Mouse (Mus musculus): ENCODE results near the gene Brd9.

Brd9 gene

GRCm38 (mm10) chr13:73937321-73938176, at the start of gene Brd9, which contains the start of gene Trip13:
Gene Brd9, plus strand, starts transcription at chr13:73937811.
Gene Trip13, minus strand, starts transcription at chr13:73937784.
- peak; percentile 95 for DNase-seq (ENCODE audit: extremely low spot score)

- peak; percentile 18 for DNase-seq (ENCODE audit: extremely low spot score)
Observed at GRCm38 (mm10) chr13:73892493-73893178, 45.0 kb upstream of the Brd9 start.

DNA sequence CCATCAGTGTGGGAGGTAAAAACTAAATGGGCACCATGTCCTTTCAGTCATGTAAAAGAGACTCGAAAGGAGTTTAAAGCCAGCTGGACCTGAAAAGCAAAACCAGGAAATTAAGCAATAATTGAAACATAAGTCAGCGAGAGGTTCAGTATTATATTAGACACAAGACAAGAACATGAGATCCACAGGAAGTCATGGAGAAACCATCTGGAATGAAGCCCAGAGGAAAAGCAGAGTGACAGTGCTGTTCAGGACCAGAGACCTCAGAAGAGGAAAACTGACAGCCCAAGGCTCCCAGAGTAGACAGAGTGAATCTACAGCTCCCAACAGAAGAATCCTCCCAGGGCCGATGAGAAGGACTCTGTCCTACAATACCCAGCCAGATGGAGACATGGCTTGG, 40.0 kb upstream of the Brd9 start:
- DNase-seq (ENCODE audit: extremely low spot score) = no peak

DNA sequence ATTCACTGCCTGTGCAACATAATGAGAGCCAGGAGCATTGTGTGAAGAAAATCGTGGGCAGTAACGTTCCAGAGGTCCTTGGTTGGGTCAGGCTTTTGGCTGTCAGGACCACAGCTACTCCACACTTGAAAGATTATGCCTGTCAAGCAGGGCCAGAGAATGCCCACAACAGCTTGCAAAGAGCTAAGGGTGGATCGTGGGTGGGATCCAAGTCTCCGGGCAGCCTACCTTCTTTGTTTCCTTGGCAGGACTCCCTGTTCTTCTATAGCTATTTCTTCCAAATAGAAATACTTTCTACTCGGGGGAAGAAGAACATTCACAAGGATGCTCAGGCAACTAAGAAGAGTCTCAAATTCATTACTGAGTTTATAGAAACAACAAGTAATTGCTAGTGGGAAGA, 30.5 kb upstream of the Brd9 start:
- no peak for DNase-seq (ENCODE audit: extremely low spot score)

DNA sequence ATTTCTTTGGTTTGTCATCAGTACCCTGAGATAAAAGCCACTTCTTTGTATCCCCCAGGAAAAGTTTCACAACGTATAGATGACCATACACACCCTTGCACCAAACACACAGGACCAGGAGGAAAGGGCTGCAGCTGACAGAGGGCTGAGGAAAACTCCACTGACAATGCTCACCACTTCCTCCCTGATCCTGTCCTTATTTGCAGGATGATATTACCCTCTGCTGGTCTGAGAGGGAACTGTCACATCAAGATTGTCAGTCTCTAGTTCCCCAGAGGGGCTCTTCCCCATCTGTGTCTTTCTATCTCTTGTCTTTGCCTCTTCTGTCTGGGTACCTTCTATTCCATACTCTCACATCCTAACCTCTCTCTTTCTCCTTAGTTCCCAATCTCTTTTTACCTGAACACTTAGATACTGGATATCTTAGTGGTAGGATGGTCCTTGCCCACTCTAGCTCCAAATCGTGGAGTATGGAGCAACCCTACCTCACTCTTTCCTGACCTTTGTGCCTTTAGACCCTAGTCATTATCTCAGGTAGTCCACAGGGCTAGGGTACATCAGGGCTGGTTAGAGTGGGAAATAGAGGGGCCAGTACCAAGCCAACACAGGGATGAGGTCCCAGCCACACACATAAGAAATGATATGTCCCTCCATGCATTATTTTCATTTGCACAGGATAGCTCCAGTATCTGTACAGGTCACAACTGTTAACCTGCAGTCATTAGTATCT, 29.8 kb upstream of the Brd9 start:
- DNase-seq (ENCODE audit: extremely low spot score) = peak; percentile 48

DNA sequence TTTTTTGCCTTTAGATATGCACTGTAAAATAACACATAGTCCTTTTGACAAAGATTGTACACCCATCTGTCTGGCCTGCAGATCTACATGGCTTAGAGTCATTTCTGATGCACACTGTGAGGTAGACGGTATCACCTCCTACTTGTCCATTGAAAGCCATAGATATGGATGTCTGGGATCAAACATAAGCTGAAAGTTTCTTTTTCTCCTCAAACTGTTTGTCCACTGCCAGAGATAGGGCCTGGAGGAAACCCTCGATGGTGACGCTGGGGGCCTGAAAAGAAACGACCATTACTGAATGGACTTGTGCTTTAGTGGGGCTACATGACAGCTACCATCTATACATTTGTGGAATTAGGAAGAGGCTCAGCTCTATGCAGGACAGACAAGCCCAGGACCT, 24.5 kb upstream of the Brd9 start:
- DNase-seq (ENCODE audit: extremely low spot score) = no peak

DNA sequence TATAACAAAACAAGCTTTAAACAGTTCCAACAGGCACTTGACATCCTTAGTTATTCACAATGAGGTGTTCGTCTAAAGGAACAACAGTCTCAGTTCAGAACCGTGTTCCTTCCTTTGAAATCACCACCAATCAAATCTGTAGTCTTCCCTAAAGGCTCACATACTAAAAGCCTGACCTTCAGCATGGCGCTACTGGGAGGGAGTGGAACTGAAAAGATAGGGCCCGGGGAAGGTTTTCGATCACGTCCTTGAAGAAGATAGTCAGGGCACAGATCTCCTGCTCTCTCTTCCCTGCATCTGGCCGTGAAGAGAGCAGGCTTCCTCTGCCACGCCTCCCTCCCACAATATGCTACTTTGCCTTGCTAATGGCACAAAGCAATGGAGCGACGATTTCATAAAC, 5.4 kb upstream of the Brd9 start:
- no peak for DNase-seq (ENCODE audit: extremely low spot score)

DNA sequence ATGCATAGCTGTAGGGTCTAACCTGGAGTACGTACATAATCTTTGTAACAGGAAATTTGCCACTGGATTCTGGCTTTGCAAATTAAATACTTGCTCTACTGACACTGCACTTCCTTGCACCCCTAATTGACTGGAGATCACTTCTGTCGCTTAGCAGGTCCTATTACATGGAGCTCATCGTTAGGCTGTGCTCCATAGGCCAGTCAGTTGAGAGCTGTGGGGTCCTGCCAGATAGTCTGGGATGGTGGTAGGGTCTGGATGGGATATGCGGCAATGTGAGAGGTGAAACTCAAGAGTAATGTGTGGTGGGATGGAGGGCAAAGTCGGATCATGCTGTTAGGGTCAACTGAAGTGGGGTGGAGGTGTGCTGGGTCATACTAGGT, 682 bp upstream of the Brd9 start:
- no peak for DNase-seq (ENCODE audit: extremely low spot score)

DNA sequence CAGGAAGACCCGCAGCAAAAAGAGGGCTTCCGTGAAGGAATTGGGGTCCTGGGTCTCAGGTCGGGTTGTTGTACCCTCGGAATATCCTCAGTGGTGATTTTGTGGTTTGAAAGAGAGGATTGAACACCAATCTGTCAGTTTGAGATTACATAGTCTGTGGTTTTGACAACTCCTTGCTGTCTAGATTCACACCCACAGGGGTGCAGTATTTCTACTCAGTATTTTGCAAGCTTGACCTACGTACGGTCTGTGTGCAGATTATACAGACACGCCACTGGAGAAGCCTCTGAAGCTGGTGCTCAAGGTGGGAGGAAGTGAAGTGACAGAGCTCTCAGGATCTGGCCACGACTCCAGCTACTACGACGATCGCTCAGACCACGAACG, 558 bp downstream of the Brd9 start:
- no peak for DNase-seq (ENCODE audit: extremely low spot score)

DNA sequence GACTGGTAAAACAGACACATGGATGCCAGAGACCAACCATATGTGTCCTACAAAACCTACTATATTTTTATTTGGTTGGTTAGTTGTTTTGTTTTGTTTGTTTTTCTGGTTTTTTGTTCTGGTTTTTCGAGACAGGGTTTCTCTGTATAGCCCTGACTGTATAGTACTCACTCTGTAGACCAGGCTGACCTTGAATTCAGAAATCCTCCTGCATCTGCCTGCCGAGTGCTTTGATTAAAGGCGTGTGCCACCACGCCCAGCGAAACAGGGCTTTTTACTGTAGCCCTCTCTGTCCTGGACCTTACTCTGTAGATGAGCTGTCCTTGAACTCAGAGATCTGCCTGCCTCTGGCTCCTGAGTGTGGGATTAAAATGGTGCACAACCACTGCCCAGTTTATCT, 1.5 kb downstream of the Brd9 start:
- no peak for DNase-seq (ENCODE audit: extremely low spot score)

- DNase-seq (ENCODE audit: extremely low spot score) = no peak
Observed at GRCm38 (mm10) chr13:73944606-73945005, 7.0 kb downstream of the Brd9 start.

DNA sequence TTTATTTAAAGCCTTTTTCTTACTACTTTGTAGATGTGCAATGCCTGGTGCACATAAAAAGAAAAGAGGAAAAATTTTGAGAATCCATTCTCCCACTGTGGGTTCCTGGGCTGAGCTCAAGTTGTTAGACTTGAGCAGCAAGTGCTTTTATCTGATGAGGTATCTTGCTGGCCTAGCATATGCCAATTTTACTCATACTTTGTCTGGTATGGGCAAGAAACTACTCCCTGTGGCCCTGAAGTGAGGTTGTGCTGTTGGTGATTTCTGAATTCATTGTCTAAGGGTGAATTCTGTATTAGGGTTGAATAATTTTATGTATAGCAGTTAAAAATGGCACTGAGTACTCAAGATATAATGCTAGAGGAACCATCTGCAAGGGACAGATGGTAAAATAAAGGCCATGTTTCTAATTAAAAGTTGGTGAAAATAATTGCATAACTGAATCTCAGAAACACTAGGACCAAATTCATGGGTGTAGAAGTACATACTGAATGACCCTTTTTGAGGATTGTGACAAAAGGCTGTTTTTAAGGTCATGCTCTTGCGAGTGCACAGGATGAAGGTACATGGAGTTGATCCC, 16.0 kb downstream of the Brd9 start:
- no peak for DNase-seq (ENCODE audit: extremely low spot score)

DNA sequence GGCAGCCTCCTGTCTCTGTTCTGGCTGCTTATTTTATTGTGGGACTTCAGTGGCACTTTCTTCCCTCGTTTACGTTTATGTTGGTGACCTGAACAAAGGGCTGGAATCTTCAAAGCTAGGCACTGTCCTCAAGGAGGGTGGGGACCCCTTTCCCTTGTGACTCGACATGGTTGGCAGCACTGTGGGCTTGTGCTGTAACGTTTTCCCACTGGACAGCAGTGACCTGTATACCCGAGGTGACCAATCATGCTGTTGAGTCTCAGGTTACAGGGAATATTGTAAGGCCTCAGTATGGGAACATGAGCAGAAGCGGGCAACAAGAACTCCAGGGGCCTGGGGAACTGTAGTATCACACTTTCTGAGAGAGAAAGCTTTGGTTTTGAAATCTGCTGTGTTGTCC, 17.1 kb downstream of the Brd9 start:
- DNase-seq (ENCODE audit: extremely low spot score) = no peak

DNA sequence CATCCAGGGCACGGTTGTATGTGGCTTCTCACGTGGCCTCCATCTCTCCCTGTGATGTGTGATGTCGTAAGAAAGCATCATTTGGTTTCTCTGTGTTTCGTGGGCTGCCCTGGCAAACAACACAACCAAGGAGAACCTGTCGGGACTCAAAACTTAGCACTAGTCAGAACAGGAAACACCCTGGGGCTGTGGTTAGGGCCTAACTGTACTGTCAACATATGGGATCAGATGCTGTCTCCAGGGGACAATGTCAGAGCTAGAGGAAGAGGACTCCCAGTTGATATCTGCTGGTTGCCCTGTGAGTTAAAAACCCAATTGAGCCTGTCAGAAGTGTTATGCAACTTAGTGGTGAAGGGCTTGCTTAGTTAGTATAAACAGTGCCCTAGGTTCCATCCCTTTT, 17.9 kb downstream of the Brd9 start:
- no peak for DNase-seq (ENCODE audit: extremely low spot score)

GRCm38 (mm10) chr13:73960117-73960652, 22.6 kb downstream of the Brd9 start:
- no peak for DNase-seq (ENCODE audit: extremely low spot score)

DNA sequence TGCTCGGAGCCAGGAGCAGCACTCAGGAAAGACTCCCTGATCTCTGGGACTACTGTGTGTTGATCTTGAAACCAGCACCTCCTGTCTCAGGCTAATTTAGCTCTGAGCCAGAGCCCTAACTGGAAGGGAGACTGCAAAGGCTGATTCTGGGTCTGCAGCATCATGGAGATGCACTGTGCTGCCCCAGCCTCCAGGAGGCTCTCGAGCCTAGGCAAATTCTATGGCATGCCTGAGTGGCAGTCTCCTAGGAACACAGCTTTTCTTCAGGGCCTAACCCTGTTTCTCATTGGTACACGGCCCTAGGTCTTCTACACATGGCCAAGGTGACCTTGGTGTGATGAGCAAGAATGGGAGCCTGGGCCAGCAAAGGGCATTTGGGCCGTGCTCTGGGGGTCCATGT, 23.6 kb downstream of the Brd9 start:
- DNase-seq (ENCODE audit: extremely low spot score) = no peak

GRCm38 (mm10) chr13:73963551-73963950, 25.9 kb downstream of the Brd9 start, which contains the start of gene Zdhhc11:
Gene Zdhhc11, plus strand, starts transcription at chr13:73963851.
- no peak for DNase-seq (ENCODE audit: extremely low spot score)

GRCm38 (mm10) chr13:73970545-73971448, 33.2 kb downstream of the Brd9 start:
- peak; percentile 70 for DNase-seq (ENCODE audit: extremely low spot score)

DNA sequence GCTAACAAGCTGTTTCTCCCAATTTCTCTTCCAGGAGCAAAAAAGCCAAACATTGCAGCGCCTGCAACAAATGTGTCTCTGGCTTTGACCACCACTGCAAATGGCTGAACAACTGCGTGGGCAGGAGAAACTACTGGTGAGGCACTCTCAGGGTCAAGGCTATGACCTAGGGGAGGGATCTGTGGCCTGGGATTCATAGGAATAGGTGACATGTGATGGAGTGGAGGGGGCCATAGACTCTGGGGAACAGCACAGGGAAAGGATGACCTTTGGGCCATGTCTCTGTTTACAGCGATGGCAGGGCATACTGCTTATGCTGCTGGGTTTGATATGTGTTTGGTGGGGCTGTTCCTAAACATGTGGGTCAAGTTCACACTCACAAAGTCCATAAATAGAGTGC, 36.9 kb downstream of the Brd9 start:
- no peak for DNase-seq (ENCODE audit: extremely low spot score)

GRCm38 (mm10) chr13:73976935-73977334, 39.3 kb downstream of the Brd9 start:
- no peak for DNase-seq (ENCODE audit: extremely low spot score)

GRCm38 (mm10) chr13:73990325-73990724, 52.7 kb downstream of the Brd9 start:
- no peak for DNase-seq (ENCODE audit: extremely low spot score)
